Comparison of ENCODE assay signal across 9 mouse cellular contexts in genomic region chr11:69269575-69269974, GRCm38 (mm10). TPM values are rescaled to one million over a fixed set of nuclear protein-coding genes. Genes with fewer than 3 reads are reported as not detected.
DNase-seq lines count a peak whose midpoint lies in the region; ATAC-seq and TF ChIP-seq lines count a peak whose summit lies in the region.
"Had no signal": no experiment of that assay in that cellular context is flagged by ENCODE, and none has a peak within 500 bp of the region (broad histone marks: within the 10 kb centered on the region; RNA-seq: fewer than 3 reads in every experiment).

No protein-coding gene starts in this region.

- H3K9ac ChIP-seq in embryonic facial prominence, embryonic 13.5 days: peak overlapping the region; percentile 22; the same call in 1 of the 2 replicates
- peak overlapping the region; percentile 39; the same call in 1 of the 2 replicates for H3K9ac ChIP-seq in limb, embryonic 13.5 days
- H3K9ac ChIP-seq: liver, embryonic 15.5 days had no signal

- DNase-seq in gastrocnemius, adult 18-20 months (ENCODE audit: low spot score): peak; percentile 78
- DNase-seq in gastrocnemius, postnatal 25 days: no peak
- peak; percentile 84 to 89 for DNase-seq in adrenal gland, postnatal 36 days
- DNase-seq in kidney, adult 2 months: peak; percentile 70
- peak; percentile 87 for DNase-seq in splenic B cell, adult 2 months (ENCODE audit: low read depth, low spot score)

- H3K4me2 ChIP-seq in embryonic facial prominence, embryonic 13.5 days: peak overlapping the region; percentile 33
- H3K4me2 ChIP-seq in limb, embryonic 13.5 days (replicated peaks): peak overlapping the region; percentile 23
- peak overlapping the region; percentile 57 for H3K4me2 ChIP-seq in myocyte (ENCODE audit: low read depth)
- H3K4me2 ChIP-seq: liver, embryonic 15.5 days had no signal

- no peaks in the 10 kb centered on the region for H3K36me3 ChIP-seq in embryonic facial prominence, embryonic 13.5 days
- H3K36me3 ChIP-seq in kidney, adult 2 months (ENCODE audit: control insufficient read depth, insufficient read depth, low read length): no peaks in the 10 kb centered on the region
- H3K36me3 ChIP-seq in limb, embryonic 13.5 days: no peaks in the 10 kb centered on the region
- H3K36me3 ChIP-seq in myocyte (ENCODE audit: control insufficient read depth, insufficient read depth): no peaks in the 10 kb centered on the region
- no peaks in the 10 kb centered on the region for H3K36me3 ChIP-seq in splenic B cell, adult 2 months (ENCODE audit: control insufficient read depth, insufficient read depth, low read length, poor library complexity, severe bottlenecking)
- H3K36me3 ChIP-seq: liver, embryonic 15.5 days had no signal

- peaks cover 14% of the 10 kb centered on the region for H3K4me1 ChIP-seq in embryonic facial prominence, embryonic 13.5 days
- no peaks in the 10 kb centered on the region for H3K4me1 ChIP-seq in kidney, adult 2 months (ENCODE audit: control insufficient read depth, insufficient read depth, low read length)
- peaks cover 4% of the 10 kb centered on the region; the same call in 1 of the 2 replicates for H3K4me1 ChIP-seq in limb, embryonic 13.5 days

- no peak for ATAC-seq in embryonic facial prominence, embryonic 13.5 days (ENCODE audit: insufficient number of reproducible peaks, insufficient read depth, low FRiP score, low TSS enrichment, low read depth)
- ATAC-seq in limb, embryonic 13.5 days (ENCODE audit: low FRiP score, low read depth): no peak

- H3ac ChIP-seq in myocyte (ENCODE audit: control insufficient read depth, insufficient read length): no peak overlapping the region

- no peaks in the 10 kb centered on the region for H3K79me2 ChIP-seq in myocyte (ENCODE audit: control insufficient read depth, insufficient read depth)

- H3K27ac ChIP-seq in embryonic facial prominence, embryonic 13.5 days: no peak overlapping the region
- H3K27ac ChIP-seq in kidney, adult 2 months (ENCODE audit: insufficient read depth, low read depth, low read length): no peak overlapping the region
- no peak overlapping the region for H3K27ac ChIP-seq in limb, embryonic 13.5 days
- H3K27ac ChIP-seq: liver, embryonic 15.5 days had no signal

- H3K9me3 ChIP-seq in embryonic facial prominence, embryonic 13.5 days: no peaks in the 10 kb centered on the region
- no peaks in the 10 kb centered on the region for H3K9me3 ChIP-seq in limb, embryonic 13.5 days
- H3K9me3 ChIP-seq: liver, embryonic 15.5 days had no signal

- TF ChIP-seq CTCF in kidney, adult 2 months (conservative IDR thresholded peaks at IDR 0.05; ENCODE audit: insufficient read depth, insufficient read length, low read depth, low read length): peak; percentile 63

- TF ChIP-seq POLR2A in kidney, adult 2 months (IDR thresholded peaks at IDR 0.05; ENCODE audit: low read depth, low read length): no peak
- TF ChIP-seq POLR2A in myocyte (IDR thresholded peaks at IDR 0.05; ENCODE audit: insufficient read length, low read depth): no peak

- H3K27me3 ChIP-seq in embryonic facial prominence, embryonic 13.5 days: peaks cover 7% of the 10 kb centered on the region; the same call in 1 of the 2 replicates
- no peaks in the 10 kb centered on the region for H3K27me3 ChIP-seq in kidney, adult 2 months (replicated peaks; ENCODE audit: control insufficient read depth, insufficient read depth, low read length)
- peaks cover 14% of the 10 kb centered on the region; the same call in 1 of the 2 replicates for H3K27me3 ChIP-seq in limb, embryonic 13.5 days
- H3K27me3 ChIP-seq in myocyte (ENCODE audit: control insufficient read depth, insufficient read depth, insufficient read length): no peaks in the 10 kb centered on the region
- no peaks in the 10 kb centered on the region; the same call in none of the 2 replicates for H3K27me3 ChIP-seq in splenic B cell, adult 2 months (ENCODE audit: control insufficient read depth, insufficient read depth, low read length, poor library complexity, severe bottlenecking)

- 14% methylated on average over 13 of the region's 13 CpGs for WGBS in embryonic facial prominence, embryonic 13.5 days
- 11% methylated on average over 13 of the region's 13 CpGs for WGBS in kidney, adult 2 months
- 20% methylated on average over 13 of the region's 13 CpGs for WGBS in limb, embryonic 13.5 days

- no peak overlapping the region for H3K4me3 ChIP-seq in embryonic facial prominence, embryonic 13.5 days
- H3K4me3 ChIP-seq in kidney, adult 2 months (ENCODE audit: insufficient read depth, low read depth, low read length): no peak overlapping the region
- no peak overlapping the region for H3K4me3 ChIP-seq in limb, embryonic 13.5 days
- no peak overlapping the region for H3K4me3 ChIP-seq in myocyte
- H3K4me3 ChIP-seq: liver, embryonic 15.5 days had no signal

TF ChIP-seq in myocyte, 11 proteins besides CTCF, POLR2A, EP300 and RAD21:
- no peak for TF ChIP-seq POLR2AphosphoS2 (IDR thresholded peaks at IDR 0.05; ENCODE audit: insufficient read length, low read depth)
- TF ChIP-seq CEBPB (IDR thresholded peaks at IDR 0.05; ENCODE audit: insufficient read depth, poor library complexity, severe bottlenecking): no peak
- TF ChIP-seq SRF (IDR thresholded peaks at IDR 0.05; ENCODE audit: control insufficient read depth, insufficient read length, low read depth): no peak
- no peak for TF ChIP-seq USF1 (IDR thresholded peaks at IDR 0.05; ENCODE audit: low read depth)

RNA-seq across cellular contexts. Expression of gene Gucy2e, which starts 32.7 kb away (rescaled TPM):
- not detected for total RNA-seq in gastrocnemius, adult 18-20 months (2021)
- not detected for total RNA-seq in gastrocnemius, postnatal 25 days (2021)
- total RNA-seq in adrenal gland, postnatal 36 days (2021): not detected
- 0.45 and 0.62 TPM in 2 replicates for polyA plus RNA-seq in embryonic facial prominence, embryonic 13.5 days (2015; fragmentation: Nextera tagmentation; extraction: Ambion mirVana)
- 0.02 TPM in 1 of 2 replicates, not detected in the other for polyA plus RNA-seq in kidney, adult 2 months (2012; rRNA removed)
- 0.09 and 0.25 TPM in 2 replicates for polyA plus RNA-seq in limb, embryonic 13.5 days (2015; fragmentation: Nextera tagmentation; extraction: Ambion mirVana)
- not detected for polyA plus RNA-seq in myocyte (2012; fragmentation: generic; extraction: Trizol)
- polyA plus RNA-seq: liver, embryonic 15.5 days had no signal

RNA-seq across cellular contexts. Expression of gene Cntrob, which starts 54.0 kb away (rescaled TPM):
- total RNA-seq in gastrocnemius, adult 18-20 months (2021): 1 to 10 TPM; 1.2 to 1.7 TPM
- 1 to 10 TPM; 1.2 to 2.5 TPM for total RNA-seq in gastrocnemius, postnatal 25 days (2021)
- total RNA-seq in adrenal gland, postnatal 36 days (2021): 1 to 10 TPM; 5.9 to 7.1 TPM
- polyA plus RNA-seq in embryonic facial prominence, embryonic 13.5 days (2015; fragmentation: Nextera tagmentation; extraction: Ambion mirVana): 30.4 and 33.8 TPM in 2 replicates
- polyA plus RNA-seq in kidney, adult 2 months (2012; rRNA removed): 4.6 and 5.7 TPM in 2 replicates
- 25.3 and 26.4 TPM in 2 replicates for polyA plus RNA-seq in limb, embryonic 13.5 days (2015; fragmentation: Nextera tagmentation; extraction: Ambion mirVana)
- 10.3 TPM for polyA plus RNA-seq in myocyte (2012; fragmentation: generic; extraction: Trizol)

RNA-seq across cellular contexts. Expression of gene Trappc1, which starts 54.2 kb away (rescaled TPM):
- 10 to 100 TPM; 43.4 to 44.8 TPM for total RNA-seq in gastrocnemius, adult 18-20 months (2021)
- total RNA-seq in gastrocnemius, postnatal 25 days (2021): 10 to 100 TPM; 39.6 to 48.3 TPM
- total RNA-seq in adrenal gland, postnatal 36 days (2021): 10 to 100 TPM; 62.0 to 79.3 TPM
- polyA plus RNA-seq in embryonic facial prominence, embryonic 13.5 days (2015; fragmentation: Nextera tagmentation; extraction: Ambion mirVana): 177 and 187 TPM in 2 replicates
- polyA plus RNA-seq in kidney, adult 2 months (2012; rRNA removed): 57.9 and 72.3 TPM in 2 replicates
- polyA plus RNA-seq in limb, embryonic 13.5 days (2015; fragmentation: Nextera tagmentation; extraction: Ambion mirVana): 153 and 162 TPM in 2 replicates
- 116 TPM for polyA plus RNA-seq in myocyte (2012; fragmentation: generic; extraction: Trizol)

RNA-seq across cellular contexts. Expression of gene Kcnab3, which starts 56.5 kb away (rescaled TPM):
- under 1 TPM in 1 of 2 experiments, not detected in 1; 0.09 TPM for total RNA-seq in gastrocnemius, adult 18-20 months (2021)
- under 1 TPM in 1 of 2 experiments, not detected in 1; 0.13 TPM for total RNA-seq in gastrocnemius, postnatal 25 days (2021)
- total RNA-seq in adrenal gland, postnatal 36 days (2021): 1 to 10 TPM; 6.1 to 7.8 TPM
- 1.8 and 2.5 TPM in 2 replicates for polyA plus RNA-seq in embryonic facial prominence, embryonic 13.5 days (2015; fragmentation: Nextera tagmentation; extraction: Ambion mirVana)
- polyA plus RNA-seq in kidney, adult 2 months (2012; rRNA removed): 1.2 and 1.3 TPM in 2 replicates
- 2.4 and 2.8 TPM in 2 replicates for polyA plus RNA-seq in limb, embryonic 13.5 days (2015; fragmentation: Nextera tagmentation; extraction: Ambion mirVana)
- 2.0 TPM for polyA plus RNA-seq in myocyte (2012; fragmentation: generic; extraction: Trizol)
